Mouse (Mus musculus): ENCODE measurements around the gene Acer2. TPM values are rescaled to one million over a fixed set of nuclear protein-coding genes. Genes with fewer than 3 reads are reported as not detected.

The Acer2 gene
- 16.6 and 20.8 TPM in 2 replicates for polyA plus RNA-seq (2012; rRNA removed; ENCODE audit: low replicate concordance)

DNA sequence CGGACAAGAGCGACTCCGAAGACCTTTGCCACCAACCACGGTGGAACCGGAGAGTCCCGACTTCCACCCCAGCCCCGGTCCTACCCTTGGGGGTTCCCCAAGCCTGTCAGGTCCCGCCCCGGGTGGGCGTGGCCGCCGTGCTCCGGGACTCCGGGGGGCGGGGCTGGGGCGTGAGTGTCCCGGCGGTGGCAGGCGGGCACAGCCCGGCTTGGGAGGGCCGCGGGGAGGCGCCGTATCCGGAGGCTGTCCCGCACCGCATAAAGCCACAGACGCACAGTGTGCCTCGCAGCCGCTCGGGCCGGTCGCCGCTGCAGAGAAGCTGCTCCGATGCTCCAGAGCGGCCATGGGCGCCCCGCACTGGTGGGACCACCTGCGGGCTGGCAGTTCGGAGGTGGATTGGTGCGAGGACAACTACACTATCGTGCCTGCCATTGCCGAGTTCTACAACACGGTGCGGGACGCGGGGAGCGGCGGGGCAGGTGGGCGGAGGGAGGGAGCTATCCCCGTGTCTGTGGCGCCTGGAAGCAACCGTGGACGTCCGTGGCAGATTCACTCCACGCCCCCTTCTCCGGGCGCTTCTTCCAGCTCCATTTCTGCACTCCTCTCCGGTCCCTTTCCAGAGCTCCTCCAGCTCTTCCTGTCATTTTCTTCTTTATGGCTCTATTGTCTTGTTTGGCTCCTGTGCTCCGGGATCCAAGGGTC is at the start of gene Acer2:
Gene Acer2, plus strand, starts transcription at position 251 of the 702 bp plus-strand sequence.

DNA sequence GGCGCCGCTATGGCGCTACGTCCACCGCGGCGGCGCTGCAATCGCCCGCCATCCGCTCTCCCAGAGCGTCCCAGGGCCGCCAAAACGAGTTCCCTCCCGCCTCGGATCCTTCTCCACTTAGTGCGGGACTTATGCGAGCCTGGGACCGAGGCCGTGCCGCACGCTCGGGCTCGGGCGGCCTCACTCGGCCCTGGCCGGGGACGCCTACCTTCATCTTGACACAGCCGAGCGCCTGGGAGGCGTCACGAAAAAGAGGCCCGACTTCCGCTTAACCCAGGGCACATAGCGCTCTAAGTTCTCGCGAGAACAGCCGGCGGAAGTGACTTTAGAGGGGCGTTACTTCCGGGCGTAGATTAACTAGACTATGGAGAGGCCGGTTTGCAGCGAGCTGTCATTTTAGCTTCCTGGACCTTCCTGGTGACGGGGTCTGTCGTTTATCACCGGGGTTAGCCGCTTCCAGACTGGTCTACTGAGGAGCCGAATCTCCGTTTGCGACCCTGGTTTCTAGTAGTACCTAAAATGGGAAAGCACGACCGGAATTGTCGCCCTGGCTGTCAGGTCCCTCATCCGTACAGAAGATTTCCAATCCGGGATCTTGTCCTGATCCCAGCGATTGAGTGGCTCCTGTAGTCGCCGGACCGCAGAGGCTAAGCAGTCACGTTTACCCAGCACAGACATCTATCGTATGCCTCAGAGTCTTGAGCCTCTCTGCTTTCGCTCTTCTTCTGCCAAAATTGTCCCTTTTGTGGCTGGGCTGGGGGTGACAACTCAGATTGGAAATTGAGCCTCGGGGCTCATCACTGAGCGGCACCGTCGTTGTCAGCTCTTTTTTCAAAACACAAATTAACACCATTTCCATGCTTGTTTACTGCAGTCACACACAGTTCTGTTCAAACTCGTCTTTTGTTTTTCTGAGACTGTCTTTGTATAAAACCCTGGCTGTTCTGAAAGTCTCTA is 16.8 kb upstream of the Acer2 start, which contains the start of gene Rps6:
Gene Rps6, minus strand, starts transcription at position 300 of the 957 bp plus-strand sequence.

Other genes starting within 250 kb of the Acer2 start
- 376 and 460 TPM in 2 replicates for gene Plin2, start 204.3 kb upstream of the Acer2 start, polyA plus RNA-seq (2012; rRNA removed; ENCODE audit: low replicate concordance)
- 3.9 and 7.7 TPM in 2 replicates for gene Dennd4c, start 125.8 kb upstream of the Acer2 start, polyA plus RNA-seq (2012; rRNA removed; ENCODE audit: low replicate concordance)
- gene Rps6, start 17.0 kb upstream of the Acer2 start, polyA plus RNA-seq (2012; rRNA removed; ENCODE audit: low replicate concordance) = 430 and 505 TPM in 2 replicates